Mouse (Mus musculus): ENCODE data around the gene 1110004F10Rik.
A peak's percentile ranks its signal among the peaks of the same experiment; 100 is the strongest.

DNA sequence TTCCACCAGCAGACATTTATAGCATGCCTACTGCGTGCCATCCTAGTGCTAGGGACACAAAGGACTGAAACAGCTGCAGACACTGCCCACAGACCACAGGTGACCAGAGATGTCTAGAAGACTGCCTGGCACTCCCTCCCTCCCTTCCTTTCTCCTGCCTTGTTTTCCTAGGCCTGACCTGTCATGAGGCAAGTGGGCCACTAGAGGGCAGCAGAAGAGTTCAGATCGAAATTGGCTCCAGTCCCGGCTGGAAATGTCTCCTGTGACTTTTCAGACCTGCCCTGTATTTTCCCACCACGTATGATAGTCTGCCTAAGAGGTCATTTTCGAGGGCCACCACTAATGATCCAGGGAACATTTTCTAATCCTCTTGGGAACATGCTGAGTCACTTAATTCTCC is 92.9 kb downstream of the 1110004F10Rik start:
- peak; percentile 89 for TF ChIP-seq CTCF (IDR thresholded peaks at IDR 0.05; ENCODE audit: borderline replicate concordance, insufficient read depth, low read depth, low read length)
- no peak for TF ChIP-seq POLR2A (IDR thresholded peaks at IDR 0.05; ENCODE audit: borderline replicate concordance, insufficient read depth, low read length)
